Mouse (Mus musculus) retina, postnatal 1 day (tissue): ENCODE data around the gene Ccdc124.

Experiments
- DNase-seq: peaks from one replicate; pipeline ENCODE4 v3.0.0-alpha.2; 2012

Gene Ccdc124

DNA sequence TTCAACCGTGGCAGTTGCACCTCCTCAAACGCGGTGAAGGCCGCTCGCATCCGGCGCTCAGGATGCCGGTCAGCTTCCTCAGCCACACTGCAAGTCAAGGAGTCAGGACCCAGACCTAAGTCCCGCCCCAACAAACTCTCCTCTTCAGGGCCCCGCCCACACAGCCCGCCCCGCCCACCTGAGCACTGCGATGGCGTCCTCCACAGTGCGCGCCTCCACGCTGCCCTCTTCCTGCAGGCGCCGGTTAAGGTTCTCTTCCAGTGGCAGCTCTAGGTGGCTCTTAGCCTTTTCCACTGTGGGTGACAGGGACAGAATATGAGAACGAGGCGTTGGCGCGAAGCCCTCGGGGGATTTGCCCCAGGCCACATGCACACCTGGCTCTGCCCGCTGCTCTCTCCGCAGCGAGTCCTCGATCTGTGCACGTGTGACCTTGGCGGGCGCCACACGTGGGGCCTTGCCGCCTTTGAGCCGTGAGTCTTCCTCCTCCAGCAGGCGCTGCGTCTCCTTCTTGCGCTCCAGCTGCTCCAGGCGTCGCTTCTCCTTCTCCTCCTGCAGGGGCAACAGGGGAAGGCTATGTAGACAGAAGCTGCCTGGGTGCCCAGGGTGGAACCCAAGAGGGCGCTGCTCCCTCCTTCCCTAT lies 5.1 kb downstream of the Ccdc124 start:
- DNase-seq: peak; percentile 57

DNA sequence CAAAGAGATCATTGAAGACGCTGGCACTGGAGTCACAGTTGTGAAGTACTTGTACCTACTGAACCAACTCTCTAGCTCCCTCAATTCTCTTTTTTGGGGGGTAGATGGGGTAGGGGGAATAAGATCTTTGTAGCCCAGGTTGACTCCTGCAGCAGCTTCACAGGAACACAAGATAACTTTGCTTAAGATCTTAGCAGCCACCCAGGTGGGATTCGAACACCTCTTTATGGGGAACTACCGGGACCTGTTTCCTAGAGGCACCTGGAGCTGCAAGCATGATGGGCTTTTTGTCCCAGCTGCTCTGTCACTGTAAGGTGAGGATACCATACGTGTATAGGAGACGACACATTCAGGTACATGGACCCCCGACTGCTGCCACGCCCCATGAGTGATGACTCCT lies 7.2 kb downstream of the Ccdc124 start:
- DNase-seq: no peak

GRCm38 (mm10) chr8:70866001-70866520 lies 7.7 kb downstream of the Ccdc124 start:
- DNase-seq: no peak

DNA sequence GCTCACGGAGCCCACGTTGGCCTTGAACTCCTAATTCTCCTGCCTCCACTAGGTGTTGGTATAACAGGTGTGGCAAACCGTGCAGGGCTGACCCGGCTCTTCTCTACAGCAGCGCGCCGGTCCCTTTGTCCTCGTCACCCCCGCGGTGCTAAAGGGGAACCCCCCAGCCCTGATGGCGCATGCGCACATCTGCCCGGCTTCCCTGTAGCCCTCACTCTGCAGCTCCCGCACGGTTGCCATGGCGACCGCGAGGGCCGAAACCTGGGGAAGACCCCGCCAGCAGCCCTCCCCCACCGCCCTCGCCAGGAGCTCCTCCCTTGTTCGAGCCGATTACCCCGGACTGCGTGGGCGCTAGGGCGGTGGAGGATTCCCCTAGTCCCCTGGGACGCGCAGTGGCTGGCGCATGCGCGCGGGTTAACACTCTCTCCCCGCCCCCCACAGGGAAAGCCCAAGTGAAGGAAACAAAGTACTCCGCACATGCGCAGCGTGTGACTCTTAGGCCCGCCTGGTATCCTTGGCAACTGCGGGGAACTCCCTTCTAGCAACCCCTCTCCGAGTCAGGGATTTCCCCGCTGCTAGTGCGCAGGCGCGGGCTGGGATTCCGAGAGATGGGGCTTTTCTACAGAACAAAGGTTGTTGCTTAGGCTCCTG lies 8.3 kb downstream of the Ccdc124 start:
- peak; percentile 100 for DNase-seq

DNA sequence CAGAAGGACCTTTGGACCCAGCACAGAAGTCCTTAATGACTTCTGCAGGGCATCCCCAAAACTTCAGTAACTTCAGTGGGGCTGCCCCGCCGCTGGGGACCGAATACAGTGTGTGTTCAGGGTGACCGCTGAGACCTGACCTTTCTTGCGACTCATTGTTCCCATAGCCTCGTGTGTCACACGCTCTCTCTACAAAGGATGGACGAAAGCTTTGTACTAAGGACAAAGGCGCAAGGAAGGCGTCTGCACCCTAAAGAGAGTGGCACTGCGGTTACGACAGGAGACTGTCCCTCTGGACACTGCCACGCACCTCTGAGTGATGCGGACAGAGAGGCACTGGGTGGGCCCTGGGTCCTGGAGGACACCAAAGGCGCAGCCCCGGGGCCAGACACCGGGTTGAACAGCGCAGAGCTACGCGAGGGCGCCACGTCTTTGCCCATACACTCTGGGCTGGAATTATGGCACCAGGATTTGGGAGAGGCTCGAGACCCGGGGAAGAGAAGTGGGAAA lies 9.0 kb downstream of the Ccdc124 start:
- peak; percentile 61 for DNase-seq

DNA sequence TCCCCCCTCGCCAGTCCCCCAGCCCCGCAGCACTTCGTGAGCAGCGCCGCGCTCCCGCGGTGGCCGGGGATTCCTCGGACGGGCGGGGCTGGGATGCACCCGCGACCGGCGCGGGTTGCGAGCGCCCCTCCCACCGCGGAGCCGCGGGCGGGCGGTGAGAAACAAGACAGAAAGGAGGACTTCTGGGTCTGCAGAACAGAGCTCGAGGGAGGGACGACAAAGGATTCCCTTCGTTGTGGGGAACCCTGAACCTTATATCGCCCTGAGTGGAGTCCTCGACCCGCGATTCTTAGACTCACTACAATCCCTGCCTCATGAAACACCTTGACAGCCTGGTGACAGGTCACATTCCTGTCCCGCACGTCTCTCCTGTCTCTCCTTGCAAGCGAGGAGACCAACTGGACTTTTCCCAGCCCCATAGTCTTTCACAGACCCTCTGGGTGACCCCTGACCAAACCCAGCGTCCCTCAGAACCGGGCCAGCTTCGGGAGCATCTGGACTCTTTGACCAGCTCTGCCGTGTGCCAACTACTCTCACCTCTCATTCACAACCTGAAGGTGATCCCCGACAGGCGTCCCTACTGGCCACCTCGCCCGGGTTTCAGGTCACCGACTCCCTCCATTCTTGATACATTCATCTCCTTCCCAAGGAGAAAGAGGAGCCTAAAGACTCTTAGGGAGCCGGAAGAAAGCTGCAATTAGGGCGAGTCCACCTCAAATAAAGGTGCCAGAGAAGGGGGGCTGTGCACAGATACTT lies 9.6 kb downstream of the Ccdc124 start:
- DNase-seq: peak; percentile 57

DNA sequence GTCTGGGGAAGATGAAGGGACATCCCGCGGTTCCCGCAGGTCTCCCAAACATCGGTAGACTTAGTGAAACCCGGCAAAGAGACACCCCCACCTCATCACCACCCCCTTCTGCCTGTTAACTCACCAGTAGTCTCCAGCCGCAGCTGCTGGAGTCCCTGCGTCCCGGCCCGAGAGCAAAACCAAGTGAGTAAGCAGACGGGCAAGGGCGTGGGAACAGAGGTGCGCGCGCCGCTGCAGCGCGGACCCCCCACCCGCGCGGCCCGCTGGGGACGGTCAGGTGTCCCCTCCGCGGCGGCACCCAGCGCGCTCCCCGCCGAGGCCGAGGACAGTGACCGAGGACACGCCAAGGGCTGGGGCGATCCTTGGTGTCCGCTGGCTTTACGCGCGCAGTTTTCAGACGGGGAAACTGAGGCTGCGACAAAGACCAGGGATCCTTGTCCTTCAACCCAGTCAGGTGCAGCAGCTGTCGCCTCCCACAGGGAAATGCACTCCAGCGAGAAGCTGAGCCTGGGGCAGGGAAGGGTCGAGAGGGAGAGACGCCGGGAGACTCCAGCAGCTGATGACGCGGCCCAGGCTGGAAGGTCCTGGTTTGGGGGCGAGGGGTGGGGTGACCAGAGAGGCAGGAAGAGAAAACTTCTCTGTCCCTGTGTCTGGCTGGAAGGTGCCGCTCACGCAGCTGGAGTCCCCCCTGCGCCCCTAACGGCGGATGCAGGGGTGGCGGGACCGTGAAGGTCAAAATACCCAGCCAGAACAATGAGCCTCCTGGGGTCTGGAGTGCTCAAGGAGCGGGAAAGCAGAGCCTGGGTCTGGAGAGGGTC lies 10.7 kb downstream of the Ccdc124 start, which contains the start of gene Kcnn1:
Gene Kcnn1, minus strand, starts transcription at position 435 of the 818 bp plus-strand sequence.
- peak; percentile 67 for DNase-seq

- DNase-seq: peak; percentile 64
Measured at GRCm38 (mm10) chr8:70857516-70857915, 16.2 kb downstream of the Ccdc124 start.

GRCm38 (mm10) chr8:70856541-70857197 lies 17.1 kb downstream of the Ccdc124 start:
- peak; percentile 80 for DNase-seq

DNA sequence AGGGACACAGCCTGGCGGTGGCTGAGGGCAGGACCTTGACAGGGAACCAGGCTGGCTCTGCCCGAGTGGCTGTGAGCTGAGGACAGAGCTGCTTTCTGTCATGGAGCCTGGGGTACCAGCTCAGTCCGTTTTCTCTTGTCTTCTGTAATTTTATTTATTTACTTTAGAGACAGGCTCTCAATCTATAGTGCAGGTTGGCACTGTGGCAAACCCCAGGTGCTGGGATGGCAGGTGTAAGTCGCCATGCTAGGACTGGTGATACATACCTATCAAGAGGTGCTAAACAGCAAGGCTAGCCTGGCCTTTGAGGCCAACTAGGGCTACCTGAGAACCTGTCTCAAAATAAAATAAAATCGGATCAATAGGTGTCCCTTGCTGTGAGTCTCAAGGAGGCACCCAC lies 17.7 kb downstream of the Ccdc124 start:
- no peak for DNase-seq

GRCm38 (mm10) chr8:70853863-70854262 lies 19.9 kb downstream of the Ccdc124 start:
- no peak for DNase-seq

- no peak for DNase-seq
Measured at GRCm38 (mm10) chr8:70852595-70853231, 21.0 kb downstream of the Ccdc124 start.

GRCm38 (mm10) chr8:70851837-70852236 lies 21.9 kb downstream of the Ccdc124 start:
- no peak for DNase-seq

DNA sequence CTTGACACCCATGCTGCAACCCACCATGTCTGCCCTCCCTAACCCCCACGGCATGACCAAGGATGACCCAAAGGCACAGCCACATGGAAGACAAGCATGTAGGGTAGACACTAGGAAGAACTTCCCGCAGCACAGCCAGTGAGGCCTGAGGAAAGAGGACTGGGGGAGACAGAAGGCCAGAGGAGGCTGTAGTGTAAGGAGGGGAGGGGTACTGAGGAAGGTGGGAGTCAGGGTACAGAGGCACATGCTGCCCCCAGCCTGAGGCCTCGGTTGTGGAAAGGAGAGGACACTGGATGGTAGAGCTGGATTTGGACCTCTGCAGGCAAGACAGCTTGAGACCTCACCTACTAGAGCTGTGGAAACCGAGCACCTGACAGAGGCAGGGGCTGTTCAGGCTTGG lies 22.8 kb downstream of the Ccdc124 start:
- no peak for DNase-seq

DNA sequence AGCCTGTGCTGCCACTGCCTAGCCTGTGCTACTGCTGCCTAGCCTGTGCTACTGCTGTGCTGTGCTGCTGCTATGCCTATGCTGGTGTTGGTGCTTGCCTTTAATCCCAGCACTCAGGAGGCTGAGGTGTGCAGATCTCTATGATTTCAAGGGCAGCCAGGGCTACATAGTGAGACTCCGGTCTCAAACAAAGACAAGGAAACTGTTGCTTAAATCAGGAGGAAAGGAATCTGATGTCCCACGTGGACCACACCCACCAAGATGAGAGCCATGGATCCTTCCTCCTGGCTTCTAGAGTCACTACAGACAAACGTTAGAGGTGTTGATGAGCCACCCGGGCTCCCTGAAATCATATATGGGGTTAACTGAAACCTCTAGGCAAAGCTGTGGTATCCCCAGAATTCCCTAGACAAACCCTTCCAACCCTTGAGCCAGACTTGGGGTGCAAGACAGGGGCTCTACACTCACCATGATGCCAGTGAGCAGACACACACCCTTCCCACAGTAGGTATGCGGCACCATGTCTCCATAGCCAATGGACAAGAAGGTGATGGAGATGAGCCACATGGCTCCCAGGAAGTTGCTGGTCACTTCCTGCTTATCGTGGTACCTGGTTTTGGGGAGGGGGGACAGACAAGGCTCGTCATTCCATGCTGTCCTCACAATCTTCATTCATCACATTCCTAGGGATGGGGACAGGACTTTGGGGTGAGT lies 23.4 kb downstream of the Ccdc124 start:
- no peak for DNase-seq

- DNase-seq: no peak
Measured at GRCm38 (mm10) chr8:70849333-70849990, 24.3 kb downstream of the Ccdc124 start.

DNA sequence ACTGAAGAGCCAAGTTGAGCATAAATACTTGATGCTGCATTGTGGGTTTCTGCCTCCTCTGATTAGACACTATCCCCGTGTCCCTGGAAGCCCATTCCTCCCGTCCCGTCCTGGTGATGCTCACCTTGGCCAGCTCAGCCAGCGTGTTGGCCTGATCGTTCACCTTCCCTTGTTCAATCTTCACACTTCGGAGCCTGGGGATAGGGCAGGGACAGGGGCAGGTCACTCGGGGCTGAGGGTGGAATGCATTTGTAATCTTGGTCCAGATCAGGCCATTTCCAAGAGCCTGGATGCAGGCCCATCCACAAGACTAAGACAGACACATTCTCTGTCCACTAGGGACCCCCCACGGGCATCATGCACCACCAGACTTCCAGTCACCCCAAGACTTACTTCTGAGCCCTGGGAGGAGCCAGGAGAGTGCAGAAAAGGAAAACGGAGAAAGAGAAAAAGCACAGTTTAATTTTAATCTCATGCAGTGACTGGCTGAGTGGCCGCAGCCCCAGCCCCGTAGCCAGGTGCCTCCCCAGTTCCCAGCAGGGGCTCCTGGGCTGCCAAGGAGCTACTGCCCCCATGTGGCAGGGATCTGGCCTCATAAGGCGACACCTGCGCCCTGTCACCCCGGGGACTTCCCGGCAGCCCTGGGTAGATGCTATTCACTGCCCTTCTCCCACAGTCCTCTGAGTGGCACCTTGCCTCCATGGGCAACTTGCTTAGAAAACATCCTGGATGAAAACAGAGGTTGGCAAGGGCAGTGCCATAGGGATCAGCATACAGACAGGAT lies 27.2 kb downstream of the Ccdc124 start:
- DNase-seq: no peak

- DNase-seq: no peak
Measured at GRCm38 (mm10) chr8:70845108-70845507, 28.6 kb downstream of the Ccdc124 start.

DNA sequence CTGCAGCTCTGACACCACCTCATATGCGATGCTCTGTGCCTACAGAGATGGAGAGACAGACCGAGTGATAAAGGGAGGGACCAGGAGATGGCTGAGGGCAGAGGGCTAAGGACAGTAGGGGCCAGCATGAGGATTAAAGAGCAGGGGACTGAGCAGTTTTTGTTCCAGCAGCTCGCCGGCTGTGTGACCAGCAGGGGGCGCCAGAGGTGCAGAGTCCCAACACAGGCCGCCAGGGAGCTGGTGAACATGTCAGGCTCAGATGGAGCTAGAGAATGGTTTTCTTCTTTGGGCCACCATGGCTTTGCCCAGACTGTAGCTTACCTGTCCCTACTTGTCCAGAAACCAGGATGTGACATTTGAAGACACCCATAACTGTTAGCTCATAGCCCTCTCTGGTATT lies 29.2 kb downstream of the Ccdc124 start:
- peak; percentile 88 for DNase-seq
